Mouse (Mus musculus): ENCODE results near the gene Smarca1.

DNA sequence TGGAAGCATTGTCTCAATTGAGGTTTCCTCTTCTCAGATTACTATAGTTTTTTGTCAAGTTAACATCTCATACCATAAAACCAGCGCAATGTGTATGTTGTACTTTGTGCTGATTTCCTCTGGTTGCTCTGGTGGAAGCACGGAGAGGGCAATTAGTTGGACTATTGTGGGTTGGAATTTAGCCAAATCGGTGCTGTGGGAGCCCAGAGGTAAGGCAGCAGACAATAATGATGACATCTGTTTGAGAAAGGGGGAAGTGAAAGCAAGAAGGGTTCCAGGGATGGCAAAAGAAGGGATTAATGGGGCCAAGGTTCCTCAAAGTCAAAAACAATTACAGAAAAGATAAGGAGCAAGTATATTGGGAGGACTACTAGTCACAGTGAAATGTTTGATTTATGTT, 35.2 kb upstream of the Smarca1 start:
- TF ChIP-seq CTCF (IDR thresholded peaks at IDR 0.05; ENCODE audit: low read depth) (no peak), EP300 (IDR thresholded peaks at IDR 0.05; ENCODE audit: low read depth) (no peak)
